Mouse (Mus musculus) lung, adult 10 weeks (tissue): Measurements from ENCODE around the gene Bbip1. TPM values are rescaled to one million over a fixed set of nuclear protein-coding genes. Genes with fewer than 3 reads are reported as not detected.

ENCODE experiments used
- polyA plus RNA-seq: library from polyadenylated mRNA; stranded (reverse); fragments of 350-450 nt; fragmentation: Illumina TruSeq; extraction: RNeasy Lipid Tissue Mini Kit (QIAGEN cat#74804); gene quantifications from one replicate; pipeline ENCODE4 v1.2.3, GENCODE M21; 2014; ENCODE audit warnings: low read depth, low replicate concordance; ENCODE audit not compliant: insufficient read depth

Bbip1 gene
- polyA plus RNA-seq, result 64.2 TPM

DNA sequence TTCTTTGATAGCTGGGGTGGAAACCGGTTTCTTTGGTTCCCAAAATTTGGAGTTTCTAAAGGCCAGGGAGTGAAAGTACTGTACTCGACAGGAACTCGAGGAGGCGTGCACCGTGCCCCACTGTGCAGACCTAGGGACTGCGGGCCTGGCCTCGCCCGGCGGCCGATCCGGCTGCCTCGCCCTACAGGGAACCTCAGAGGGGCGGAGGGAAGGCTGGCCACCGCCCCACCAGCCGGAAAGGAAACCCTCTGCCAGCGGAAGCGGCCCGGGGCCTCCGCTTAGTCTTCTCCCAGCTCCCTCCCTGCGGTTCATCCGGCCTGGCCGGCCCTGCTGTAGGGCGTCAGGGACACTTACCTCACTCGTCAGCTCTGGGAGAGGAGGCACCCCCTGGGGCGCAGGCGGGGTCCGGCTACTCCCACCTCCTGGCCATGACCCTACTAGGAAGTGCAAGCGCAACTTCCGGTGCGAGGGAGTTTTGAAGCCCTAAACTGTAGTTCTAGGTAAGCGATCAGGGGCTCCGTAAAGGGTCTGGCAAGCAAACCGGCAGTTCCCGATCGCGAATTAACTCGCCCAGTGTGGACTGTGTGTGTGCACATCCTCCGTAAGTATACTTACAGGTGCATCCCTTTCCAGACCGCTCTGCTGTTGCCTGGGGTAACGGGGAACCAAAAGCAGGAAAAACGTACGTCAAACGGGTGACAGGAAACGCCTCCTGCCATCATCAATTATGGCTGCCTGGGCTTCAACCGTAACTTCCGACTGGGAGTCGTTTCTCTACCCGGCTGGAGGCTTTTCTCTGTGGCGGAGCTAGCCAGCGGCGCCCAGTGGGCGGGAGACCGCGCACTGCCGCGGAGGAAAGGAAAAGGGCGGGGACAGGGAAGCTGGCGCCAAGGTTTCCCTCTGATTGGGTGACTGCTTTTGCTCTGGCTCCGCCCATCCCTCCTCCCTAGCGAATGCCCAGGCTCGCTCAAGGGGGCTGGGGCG lies at the start of gene Bbip1, which contains the start of gene Shoc2:
Gene Bbip1, minus strand, starts transcription at position 826 of the 984 bp plus-strand sequence.
Gene Shoc2, plus strand, starts transcription at position 505 of the 984 bp plus-strand sequence.

DNA sequence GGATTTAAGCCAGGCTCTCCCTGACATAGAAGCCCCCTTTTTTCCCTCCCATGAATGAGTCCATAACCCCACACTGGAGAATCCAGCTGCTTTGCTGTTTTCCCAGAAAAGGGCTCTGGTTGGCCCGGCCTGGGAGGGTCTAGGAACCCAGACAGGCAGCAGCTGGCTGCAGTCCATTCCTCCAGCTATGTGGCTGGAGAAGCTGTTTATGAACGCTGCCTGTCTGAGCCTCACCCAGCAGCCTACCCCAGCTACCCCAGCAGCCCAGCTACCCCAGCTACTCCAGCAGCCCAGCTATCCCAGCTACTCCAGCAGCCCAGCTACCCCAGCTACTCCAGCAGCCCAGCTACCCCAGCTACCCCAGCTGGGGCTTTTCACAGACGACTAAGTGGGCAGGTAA lies 52.4 kb downstream of the Bbip1 start, which contains the start of gene Pdcd4:
Gene Pdcd4, plus strand, starts transcription at position 171 of the 400 bp plus-strand sequence.

Other genes with a start within 250 kb of the Bbip1 start
- gene Pdcd4, start 52.4 kb downstream of the Bbip1 start, polyA plus RNA-seq, result 23.0 TPM
- 15.7 TPM for gene Shoc2, start 321 bp downstream of the Bbip1 start, polyA plus RNA-seq
- gene Adra2a, start 99.5 kb upstream of the Bbip1 start, polyA plus RNA-seq, result 0.20 TPM